In the genomic region with DNA sequence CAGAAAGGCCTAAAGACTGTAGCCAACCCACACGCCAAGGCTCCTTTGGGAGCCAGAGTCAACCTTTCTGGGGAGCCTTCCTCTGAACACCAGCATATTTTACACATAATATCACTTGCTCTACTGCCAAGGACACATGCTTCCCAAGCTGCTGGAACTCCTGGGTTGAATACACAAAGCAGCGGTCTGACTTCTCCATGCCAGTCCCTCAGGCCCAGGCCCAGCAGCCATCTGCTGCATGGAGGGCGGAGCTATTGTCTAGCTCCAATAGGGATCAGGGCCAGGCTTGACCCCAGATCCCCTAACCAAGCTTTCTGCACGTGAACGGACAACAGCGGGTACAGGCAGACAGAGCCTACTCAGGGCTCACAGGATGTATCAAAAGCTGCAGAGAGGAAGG, we compare ENCODE assay signal across 13 mouse cellular contexts. TPM values are rescaled to one million over a fixed set of nuclear protein-coding genes. Genes with fewer than 3 reads are reported as not detected.
DNase-seq lines count a peak whose midpoint lies in the region; ATAC-seq and TF ChIP-seq lines count a peak whose summit lies in the region.
"Had no signal": no experiment of that assay in that cellular context is flagged by ENCODE, and none has a peak within 500 bp of the region (broad histone marks: within the 10 kb centered on the region; RNA-seq: fewer than 3 reads in every experiment).

No protein-coding gene starts in this region.

- DNase-seq in forebrain, embryonic 11.5 days (ENCODE audit: low spot score): peak; percentile 46
- no peak for DNase-seq in forebrain, embryonic 14.5 days (ENCODE audit: low spot score)
- DNase-seq in urinary bladder, postnatal 14 days (ENCODE audit: low spot score): peak; percentile 34
- no peak for DNase-seq in urinary bladder, adult 2 months (ENCODE audit: low spot score)
- DNase-seq in hindbrain, postnatal 0 days (ENCODE audit: low spot score): peak; percentile 41
- DNase-seq in cerebellum, adult 9-10 months: no peak
- no peak for DNase-seq in left cerebral cortex, adult 2 months (ENCODE audit: extremely low spot score in 1 of 2, low spot score in 2 of 2)
- DNase-seq: cerebellum, postnatal 36 days; kidney, adult 8-10 months had no signal

- H3K4me3 ChIP-seq in forebrain, embryonic 11.5 days (ENCODE audit: low read depth, low read length): no peak overlapping the region
- no peak overlapping the region for H3K4me3 ChIP-seq in forebrain, embryonic 14.5 days (ENCODE audit: low read depth, low read length)
- no peak overlapping the region for H3K4me3 ChIP-seq in hindbrain, postnatal 0 days (ENCODE audit: low read length)
- no peak overlapping the region for H3K4me3 ChIP-seq in left cerebral cortex, adult 2 months

- WGBS in forebrain, embryonic 11.5 days: 46% methylated on average over 6 of the region's 6 CpGs
- 63% methylated on average over 6 of the region's 6 CpGs for WGBS in forebrain, embryonic 14.5 days
- 26% methylated on average over 6 of the region's 6 CpGs for WGBS in hindbrain, postnatal 0 days

- H3K4me2 ChIP-seq in forebrain, embryonic 11.5 days (ENCODE audit: low read depth, low read length, severe bottlenecking): no peak overlapping the region
- no peak overlapping the region for H3K4me2 ChIP-seq in forebrain, embryonic 14.5 days (ENCODE audit: low read length)
- H3K4me2 ChIP-seq in hindbrain, postnatal 0 days (ENCODE audit: low read depth, low read length): no peak overlapping the region

- ATAC-seq in forebrain, embryonic 11.5 days (replicated peaks; ENCODE audit: low FRiP score): no peak
- ATAC-seq in forebrain, embryonic 14.5 days: no peak
- ATAC-seq in hindbrain, postnatal 0 days: no peak
- no peak for ATAC-seq in megakaryocyte progenitor cell, adult 5-6 weeks (replicated peaks; ENCODE audit: poor library complexity)
- ATAC-seq: activated CD4-positive, CD25-positive, alpha-beta regulatory T cell, adult 4 months; CD4-positive, CD25-positive, alpha-beta regulatory T cell, adult 4 months had no signal

- no peaks in the 10 kb centered on the region for H3K36me3 ChIP-seq in forebrain, embryonic 11.5 days (ENCODE audit: control insufficient read depth, insufficient read depth, low read length)
- H3K36me3 ChIP-seq in forebrain, embryonic 14.5 days (ENCODE audit: control insufficient read depth, insufficient read depth, low read length): 0 out of 2 replicates have a peak, but pooled peaks cover 3% of the 10 kb centered on the region
- no peaks in the 10 kb centered on the region for H3K36me3 ChIP-seq in hindbrain, postnatal 0 days (ENCODE audit: insufficient read depth, low read length)

- H3K9me3 ChIP-seq in forebrain, embryonic 11.5 days (ENCODE audit: control insufficient read depth, low read length): no peaks in the 10 kb centered on the region
- no peaks in the 10 kb centered on the region for H3K9me3 ChIP-seq in forebrain, embryonic 14.5 days (replicated peaks; ENCODE audit: control insufficient read depth, low read length)
- H3K9me3 ChIP-seq in hindbrain, postnatal 0 days (ENCODE audit: low read length): no peaks in the 10 kb centered on the region

- no peaks in the 10 kb centered on the region for H3K27me3 ChIP-seq in forebrain, embryonic 11.5 days (ENCODE audit: control insufficient read depth, insufficient read depth, low read length)
- no peaks in the 10 kb centered on the region for H3K27me3 ChIP-seq in forebrain, embryonic 14.5 days (replicated peaks; ENCODE audit: control insufficient read depth, insufficient read depth, low read length)
- no peaks in the 10 kb centered on the region for H3K27me3 ChIP-seq in hindbrain, postnatal 0 days (ENCODE audit: insufficient read depth, low read length)

- H3K4me1 ChIP-seq in forebrain, embryonic 11.5 days (replicated peaks; ENCODE audit: control insufficient read depth, insufficient read depth, low read length): 0 out of 2 replicates have a peak, but pooled peaks cover 1% of the 10 kb centered on the region
- no peaks in the 10 kb centered on the region for H3K4me1 ChIP-seq in forebrain, embryonic 14.5 days (ENCODE audit: control insufficient read depth, insufficient read depth, low read length)
- no peaks in the 10 kb centered on the region for H3K4me1 ChIP-seq in hindbrain, postnatal 0 days (ENCODE audit: insufficient read depth, low read length)

- intact Hi-C loops in left cerebral cortex, adult 2 months (cut with DNase I): no loop called here

- no peak overlapping the region for H3K27ac ChIP-seq in forebrain, embryonic 11.5 days (ENCODE audit: low read depth, low read length)
- no peak overlapping the region for H3K27ac ChIP-seq in forebrain, embryonic 14.5 days (ENCODE audit: low read depth, low read length)
- H3K27ac ChIP-seq in hindbrain, postnatal 0 days: peak overlapping the region; percentile 45; the same call in 1 of the 2 replicates
- H3K27ac ChIP-seq in left cerebral cortex, adult 2 months: no peak overlapping the region

- no peak for TF ChIP-seq CTCF in hindbrain, postnatal 0 days (IDR thresholded peaks at IDR 0.05; ENCODE audit: low read depth)
- no peak for TF ChIP-seq CTCF in left cerebral cortex, adult 2 months (IDR thresholded peaks at IDR 0.05)

- no peak overlapping the region for H3K9ac ChIP-seq in forebrain, embryonic 11.5 days (ENCODE audit: low read length)
- H3K9ac ChIP-seq in forebrain, embryonic 14.5 days (ENCODE audit: low read length): no peak overlapping the region
- H3K9ac ChIP-seq in hindbrain, postnatal 0 days (replicated peaks; ENCODE audit: low read length): no peak overlapping the region

RNA-seq across cellular contexts. Expression of a gene that starts 18.3 kb away (rescaled TPM):
- polyA plus RNA-seq in forebrain, embryonic 11.5 days (2014; fragmentation: Nextera tagmentation; extraction: Ambion mirVana): 11.5 and 13.7 TPM in 2 replicates
- 26.0 and 32.5 TPM in 2 replicates for polyA plus RNA-seq in forebrain, embryonic 14.5 days (2014; fragmentation: Nextera tagmentation; extraction: Ambion mirVana)
- 25.2 and 26.9 TPM in 2 replicates for polyA plus RNA-seq in urinary bladder, adult 2 months (2012; rRNA removed)
- 45.9 and 52.9 TPM in 2 replicates for total RNA-seq in hindbrain, postnatal 0 days (2014; rRNA removed)
- polyA plus RNA-seq in hindbrain, postnatal 0 days (2015; fragmentation: Nextera tagmentation; extraction: Ambion mirVana): 55.9 and 57.8 TPM in 2 replicates
- total RNA-seq in megakaryocyte progenitor cell, adult 5-6 weeks (2015): 0.52 and 0.90 TPM in 2 replicates
- total RNA-seq in megakaryocyte progenitor cell, adult 5-6 weeks (2017): 0.68 and 0.96 TPM in 2 replicates
- total RNA-seq in left cerebral cortex, adult 2 months (2021): 10 to 100 TPM; 87.9 to 92.8 TPM

RNA-seq across cellular contexts. Expression of a gene that starts 32.9 kb away (rescaled TPM):
- polyA plus RNA-seq in forebrain, embryonic 11.5 days (2014; fragmentation: Nextera tagmentation; extraction: Ambion mirVana): 0.67 and 0.90 TPM in 2 replicates
- polyA plus RNA-seq in forebrain, embryonic 14.5 days (2014; fragmentation: Nextera tagmentation; extraction: Ambion mirVana): 1.9 and 3.1 TPM in 2 replicates
- 13.6 and 16.5 TPM in 2 replicates for polyA plus RNA-seq in urinary bladder, adult 2 months (2012; rRNA removed)
- total RNA-seq in hindbrain, postnatal 0 days (2014; rRNA removed): 31.1 and 35.9 TPM in 2 replicates
- 10.3 and 11.1 TPM in 2 replicates for polyA plus RNA-seq in hindbrain, postnatal 0 days (2015; fragmentation: Nextera tagmentation; extraction: Ambion mirVana)
- 0.15 and 0.59 TPM in 2 replicates for total RNA-seq in megakaryocyte progenitor cell, adult 5-6 weeks (2015)
- 0.04 and 0.10 TPM in 2 replicates for total RNA-seq in megakaryocyte progenitor cell, adult 5-6 weeks (2017)
- 10 to 100 TPM in 1 of 2 experiments, 1 to 10 TPM in 1; 9.1 to 13.0 TPM for total RNA-seq in left cerebral cortex, adult 2 months (2021)
- polyA plus RNA-seq: CD4-positive, CD25-positive, alpha-beta regulatory T cell, adult 4 months had no signal

RNA-seq across cellular contexts. Expression of a gene that starts 59.7 kb away (rescaled TPM):
- not detected in 2 replicates for polyA plus RNA-seq in forebrain, embryonic 11.5 days (2014; fragmentation: Nextera tagmentation; extraction: Ambion mirVana)
- polyA plus RNA-seq in forebrain, embryonic 14.5 days (2014; fragmentation: Nextera tagmentation; extraction: Ambion mirVana): not detected in 2 replicates
- polyA plus RNA-seq in urinary bladder, adult 2 months (2012; rRNA removed): not detected in 2 replicates
- total RNA-seq in hindbrain, postnatal 0 days (2014; rRNA removed): not detected in 2 replicates
- not detected in 2 replicates for polyA plus RNA-seq in hindbrain, postnatal 0 days (2015; fragmentation: Nextera tagmentation; extraction: Ambion mirVana)
- not detected in 2 replicates for total RNA-seq in megakaryocyte progenitor cell, adult 5-6 weeks (2015)
- total RNA-seq in megakaryocyte progenitor cell, adult 5-6 weeks (2017): not detected in 2 replicates
- total RNA-seq in left cerebral cortex, adult 2 months (2021): not detected
- total RNA-seq: left cerebral cortex, adult 18-20 months had no signal
- polyA plus RNA-seq: activated CD4-positive, CD25-positive, alpha-beta regulatory T cell, adult 4 months; CD4-positive, CD25-positive, alpha-beta regulatory T cell, adult 4 months had no signal

Comparison
In these comparisons a context has a peak if more than half of its experiments do, and no peak if none do; other contexts are left out.
1. DNase-seq: peak in forebrain, embryonic 11.5 days (single experiment), urinary bladder, postnatal 14 days (single experiment) and hindbrain, postnatal 0 days (single experiment); none in forebrain, embryonic 14.5 days (single experiment), urinary bladder, adult 2 months (single experiment), cerebellum, adult 9-10 months (single experiment) and left cerebral cortex, adult 2 months (0 of 2).